Mouse (Mus musculus): Measurements from ENCODE around the gene A730009L09Rik.
A peak's percentile ranks its signal among the peaks of the same experiment; 100 is the strongest.

Gene A730009L09Rik

GRCm38 (mm10) chr16:84514821-84515220, at the start of gene A730009L09Rik:
Gene A730009L09Rik, plus strand, starts transcription at chr16:84515121.
- no peak for DNase-seq (ENCODE audit: low spot score in 2 of 2)

GRCm38 (mm10) chr16:84465581-84466165, 49.2 kb upstream of the A730009L09Rik start:
- no peak for DNase-seq (ENCODE audit: low spot score in 2 of 2)

GRCm38 (mm10) chr16:84468898-84469297, 46.0 kb upstream of the A730009L09Rik start:
- DNase-seq (ENCODE audit: low spot score in 2 of 2): no peak

GRCm38 (mm10) chr16:84469994-84470393, 44.9 kb upstream of the A730009L09Rik start:
- no peak for DNase-seq (ENCODE audit: low spot score in 2 of 2)

DNA sequence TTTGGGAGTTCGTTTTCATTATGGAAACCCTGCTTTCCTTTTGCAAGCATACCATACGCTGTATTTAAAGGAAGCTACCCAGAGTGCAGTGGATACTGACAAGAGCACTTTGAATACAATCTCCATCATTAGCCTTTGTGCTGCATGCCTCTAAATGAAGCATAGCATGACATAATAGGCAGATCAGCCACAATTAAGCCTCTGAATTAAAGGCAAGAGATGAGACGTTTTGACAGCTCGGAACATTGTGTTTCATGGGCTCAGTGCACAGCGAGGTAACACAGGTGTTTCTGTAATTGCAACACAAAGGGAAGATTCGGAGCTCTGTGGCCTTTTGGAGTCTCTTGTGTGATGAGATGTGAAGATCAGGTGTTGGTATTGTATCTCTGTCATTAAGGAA, 41.5 kb upstream of the A730009L09Rik start:
- DNase-seq (ENCODE audit: low spot score in 2 of 2): no peak

DNA sequence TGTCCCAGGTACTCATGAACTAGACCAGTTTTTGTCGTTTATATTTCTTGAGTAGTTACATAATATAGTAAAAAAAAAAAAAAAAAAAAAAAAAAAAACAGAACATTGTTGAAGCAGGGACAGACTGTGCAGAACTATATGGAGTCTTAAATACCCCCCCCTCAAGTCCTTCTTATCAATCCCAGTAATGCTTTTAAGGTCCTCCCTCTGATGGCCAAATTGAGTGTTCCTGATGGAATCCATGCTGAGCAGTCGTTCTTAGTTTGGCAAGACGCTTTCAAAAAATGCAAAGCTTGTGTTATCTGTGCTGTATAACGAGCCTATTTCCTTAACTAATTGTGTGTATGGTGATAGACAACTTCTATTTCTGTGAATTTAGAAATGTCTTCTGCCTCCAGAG, 40.2 kb upstream of the A730009L09Rik start:
- no peak for DNase-seq (ENCODE audit: low spot score in 2 of 2)

DNA sequence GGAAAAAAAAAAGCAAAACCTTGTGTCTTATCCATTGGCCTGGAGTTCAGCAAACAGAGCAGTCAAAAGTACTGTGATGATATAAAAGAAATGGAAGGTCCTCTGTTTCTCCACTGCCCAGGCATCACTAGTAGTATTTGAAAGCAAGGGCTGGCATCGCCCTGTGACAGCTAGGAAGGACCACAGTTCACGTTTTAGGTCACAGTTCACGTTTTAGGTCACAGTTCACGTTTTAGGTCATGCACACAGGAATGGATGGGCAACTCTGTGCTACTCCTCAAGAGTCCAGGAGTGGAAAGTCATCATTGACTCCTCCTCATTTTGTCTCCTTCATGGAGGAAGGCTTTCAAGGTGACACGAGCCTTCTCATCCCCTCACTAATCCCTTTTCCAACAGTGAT, 38.0 kb upstream of the A730009L09Rik start:
- DNase-seq (ENCODE audit: low spot score in 2 of 2): no peak

- no peak for DNase-seq (ENCODE audit: low spot score in 2 of 2)
Observed at GRCm38 (mm10) chr16:84477528-84477927, 37.4 kb upstream of the A730009L09Rik start.

DNA sequence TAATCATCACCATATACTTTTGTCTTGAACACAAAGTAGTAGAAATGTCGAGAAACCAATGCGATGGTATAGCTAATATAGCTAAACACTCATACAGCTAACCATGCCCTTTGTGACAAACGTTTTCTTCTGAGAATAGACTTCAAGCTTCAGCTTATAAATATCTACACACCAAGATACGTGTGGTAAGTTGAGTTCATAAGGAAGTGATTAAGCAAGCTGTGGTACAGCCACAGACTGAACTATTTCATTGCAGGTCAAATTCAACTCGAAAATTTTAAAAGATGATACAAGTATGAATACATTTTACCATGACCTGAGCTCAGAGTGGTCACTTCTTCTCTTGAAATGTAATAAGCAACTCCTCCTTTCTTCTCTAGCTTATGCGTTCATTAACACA, 37.0 kb upstream of the A730009L09Rik start:
- no peak for DNase-seq (ENCODE audit: low spot score in 2 of 2)

DNA sequence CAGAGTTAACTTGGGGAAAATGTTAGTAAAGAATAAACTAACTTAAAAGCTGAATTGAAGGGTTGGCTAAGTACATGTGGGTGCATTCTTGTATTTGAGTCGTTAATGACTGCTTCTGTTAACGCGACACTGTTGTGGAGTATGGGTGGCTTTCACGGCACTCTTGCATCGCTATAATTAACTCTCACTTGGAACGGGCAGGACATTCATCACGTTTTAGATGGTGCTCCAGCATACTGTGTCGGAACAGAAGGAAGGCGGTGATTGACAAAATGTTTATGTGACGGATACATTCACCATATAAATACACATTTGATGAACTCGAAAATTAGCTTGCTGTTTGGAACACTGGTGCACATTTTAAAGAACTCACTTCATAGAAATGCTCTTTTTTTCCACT, 29.0 kb upstream of the A730009L09Rik start:
- DNase-seq (ENCODE audit: low spot score in 2 of 2): no peak

- DNase-seq (ENCODE audit: low spot score in 2 of 2): no peak
Observed at GRCm38 (mm10) chr16:84494818-84495217, 20.1 kb upstream of the A730009L09Rik start.

DNA sequence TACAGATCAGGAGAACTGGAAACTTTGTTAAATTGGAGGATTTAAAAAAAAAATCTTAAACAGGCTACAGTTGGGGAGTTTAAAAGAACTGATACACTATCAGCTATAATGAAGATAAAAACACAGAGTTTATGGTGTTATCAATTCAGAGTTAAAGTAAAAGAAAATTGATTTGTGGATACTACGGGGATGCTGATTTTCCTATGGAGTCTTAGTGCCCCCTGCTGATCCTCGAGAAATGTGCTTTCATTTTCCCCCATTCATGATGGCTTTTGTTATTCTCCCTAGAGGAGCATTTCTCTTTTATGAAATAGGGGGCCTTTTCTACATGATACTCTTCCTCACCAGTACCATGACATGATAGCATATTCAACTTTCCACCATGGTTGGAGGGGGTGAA, 19.5 kb upstream of the A730009L09Rik start:
- DNase-seq (ENCODE audit: low spot score in 2 of 2): peak in 1 of 2 experiments; percentile 53

GRCm38 (mm10) chr16:84507681-84508080, 7.2 kb upstream of the A730009L09Rik start:
- no peak for DNase-seq (ENCODE audit: low spot score in 2 of 2)

DNA sequence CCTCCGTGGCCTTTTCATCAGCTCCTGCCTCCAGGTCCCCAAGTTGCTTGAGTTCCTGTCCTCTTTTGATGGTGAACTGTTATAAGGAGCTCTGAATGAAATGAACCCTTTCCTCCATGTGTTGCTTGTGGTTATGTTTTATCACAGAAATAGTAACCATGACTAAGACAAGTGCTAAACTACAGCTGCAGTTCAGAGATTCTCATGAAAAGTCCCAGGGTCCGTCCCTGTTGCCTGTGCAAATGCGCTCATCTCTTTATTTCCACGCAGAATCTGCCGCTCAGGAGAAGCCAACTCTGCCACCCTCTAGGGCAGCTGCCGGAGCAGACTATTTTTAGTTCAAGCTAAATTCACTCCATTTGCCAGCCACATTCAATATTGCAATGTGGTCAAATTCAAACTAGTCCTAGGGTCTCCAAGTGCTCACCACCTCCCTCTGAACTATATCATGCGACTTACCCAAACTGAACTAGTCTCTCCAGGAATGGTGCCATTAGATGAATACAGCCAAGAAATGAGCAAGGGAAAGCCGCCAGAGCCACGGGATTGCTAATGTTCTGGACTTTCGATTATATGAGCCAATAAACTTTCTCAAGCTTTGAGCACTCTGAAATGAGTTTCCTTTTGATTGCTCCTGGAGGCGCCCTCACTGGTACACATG, 7.2 kb downstream of the A730009L09Rik start:
- DNase-seq (ENCODE audit: low spot score in 2 of 2): no peak

DNA sequence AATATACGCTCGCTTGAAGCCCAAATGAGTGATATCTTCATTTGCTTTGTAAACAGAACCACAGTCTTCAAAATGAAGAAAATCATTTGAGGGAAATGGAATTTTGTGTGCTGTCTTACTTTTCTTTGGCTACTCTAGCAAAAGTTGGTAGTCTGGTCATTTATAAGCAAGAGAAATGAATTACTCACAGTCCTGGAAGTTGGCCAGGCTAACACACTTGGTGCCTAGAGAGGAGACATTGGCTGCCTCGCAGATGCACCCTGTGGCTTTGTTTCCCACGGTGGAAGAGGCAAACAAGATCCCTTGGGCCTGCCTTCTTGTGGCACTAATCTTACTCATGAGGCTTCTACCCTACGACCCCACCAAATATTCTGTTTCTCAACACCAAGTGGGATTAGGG, 8.1 kb downstream of the A730009L09Rik start:
- no peak for DNase-seq (ENCODE audit: low spot score in 2 of 2)

GRCm38 (mm10) chr16:84527375-84527774, 12.5 kb downstream of the A730009L09Rik start:
- DNase-seq (ENCODE audit: low spot score in 2 of 2): peak in 1 of 2 experiments; percentile 69

- DNase-seq (ENCODE audit: low spot score in 2 of 2): no peak
Observed at GRCm38 (mm10) chr16:84532803-84533202, 17.9 kb downstream of the A730009L09Rik start.

GRCm38 (mm10) chr16:84546059-84546458, 31.1 kb downstream of the A730009L09Rik start:
- no peak for DNase-seq (ENCODE audit: low spot score in 2 of 2)

- no peak for DNase-seq (ENCODE audit: low spot score in 2 of 2)
Observed at GRCm38 (mm10) chr16:84549122-84549521, 34.2 kb downstream of the A730009L09Rik start.

DNA sequence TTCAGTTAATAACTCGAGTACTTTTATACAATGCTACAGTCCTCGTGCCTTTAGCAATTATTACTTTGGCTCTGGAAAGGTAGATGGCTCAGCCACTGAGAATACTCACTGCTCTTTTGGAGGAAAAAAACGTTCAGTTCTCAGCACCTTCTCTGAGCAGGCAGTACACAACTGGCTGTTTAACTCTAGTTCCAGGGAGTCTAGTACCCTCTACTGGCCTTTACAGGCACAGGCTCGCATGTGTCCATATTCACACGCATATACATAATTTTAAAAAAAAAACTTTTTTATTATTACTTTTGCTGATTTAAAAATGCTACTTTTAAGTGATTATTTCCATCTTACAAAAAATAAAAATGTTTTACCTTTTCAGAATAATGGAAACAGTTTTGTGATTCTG, 35.5 kb downstream of the A730009L09Rik start:
- no peak for DNase-seq (ENCODE audit: low spot score in 2 of 2)

DNA sequence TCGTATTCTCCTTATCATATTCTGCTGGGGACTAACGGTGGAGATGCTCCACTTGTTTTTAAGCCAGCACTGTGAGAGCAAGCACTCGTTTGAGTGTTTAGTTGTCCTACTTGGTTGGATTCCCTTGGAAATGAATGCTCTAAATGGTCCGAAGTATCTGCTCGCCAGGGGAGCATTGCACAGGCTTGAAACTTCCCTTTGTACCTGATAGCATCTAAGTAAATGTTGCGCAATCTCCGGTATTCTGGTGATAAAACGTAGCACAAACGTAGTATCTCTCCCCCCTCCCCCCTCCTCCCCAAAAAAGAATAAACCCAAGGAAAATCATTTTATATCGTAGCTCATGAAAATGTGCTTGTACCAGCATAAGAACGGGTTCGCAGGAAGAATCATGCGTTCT, 39.1 kb downstream of the A730009L09Rik start:
- no peak for DNase-seq (ENCODE audit: low spot score in 2 of 2)

GRCm38 (mm10) chr16:84558113-84558917, 43.4 kb downstream of the A730009L09Rik start:
- DNase-seq (ENCODE audit: low spot score in 2 of 2): no peak

Measured in left cerebral cortex, adult 9 months (tissue).